8 mouse cellular contexts compared by ENCODE assay signal in the genomic region with DNA sequence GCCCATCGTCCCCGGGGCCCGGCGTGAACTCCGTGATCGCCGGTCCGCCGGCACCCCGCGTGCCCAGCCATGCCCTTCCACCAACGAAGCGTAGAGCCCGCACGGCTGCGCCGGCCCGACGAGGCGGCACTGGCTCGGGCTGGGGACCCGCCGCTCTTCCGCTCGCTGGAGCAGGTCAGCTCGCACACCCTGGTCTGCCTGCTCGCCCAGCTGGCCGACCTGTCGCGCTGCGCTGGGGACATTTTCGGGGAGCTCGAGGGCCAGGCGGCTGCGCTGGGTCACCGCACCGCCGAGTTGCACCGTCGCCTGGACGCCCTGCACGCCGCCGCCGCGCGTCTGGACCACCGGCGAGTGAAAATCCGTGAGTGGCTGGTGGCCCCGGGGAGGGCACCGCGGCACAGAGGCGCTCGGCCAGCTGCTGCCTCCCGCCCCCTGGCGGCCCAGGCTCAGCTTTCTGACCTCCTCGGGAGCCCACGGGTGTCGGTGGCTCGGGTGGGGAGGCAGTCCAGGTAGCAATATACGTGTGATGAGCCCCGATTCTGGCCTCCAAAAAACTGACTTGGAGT. TPM values are rescaled to one million over a fixed set of nuclear protein-coding genes. Genes with fewer than 3 reads are reported as not detected.
A peak's percentile ranks its signal among the peaks of the same experiment; 100 is the strongest.
DNase-seq lines count a peak whose midpoint lies in the region; ATAC-seq lines count a peak whose summit lies in the region.

A gene (plus strand): TSS at position 70 of the 566 bp plus-strand sequence.

- peak within 1 kb of the TSS; percentile 94 for H3K9ac ChIP-seq in hindbrain, embryonic 11.5 days (ENCODE audit: low read depth, low read length)

- H3K4me3 ChIP-seq in hindbrain, embryonic 11.5 days (ENCODE audit: low read depth, low read length), result peak within 1 kb of the TSS; percentile 82

- peak; percentile 85 for DNase-seq in MN1 (ENCODE audit: low spot score)
- peak; percentile 26 to 38 for DNase-seq in cerebellum, adult 18-20 months
- peak in 1 of 2 experiments; percentile 18 for DNase-seq in frontal cortex, adult 2 months (ENCODE audit: extremely low spot score in 1 of 2, low spot score in 1 of 2)
- DNase-seq in hindbrain, embryonic 11.5 days (ENCODE audit: low spot score), result peak; percentile 82
- peak; percentile 31 to 40 for DNase-seq in layer of hippocampus, postnatal 25 days (ENCODE audit: extremely low spot score in 1 of 2, low spot score in 1 of 2)
- peak; percentile 60 for DNase-seq in lung, postnatal 25 days (ENCODE audit: low spot score)
- peak; percentile 31 for DNase-seq in right cerebral cortex, postnatal 14 days
- DNase-seq in urinary bladder, postnatal 4 days (ENCODE audit: low spot score in 2 of 2), result peak; percentile 43 to 64

- peak within 1 kb of the TSS; percentile 94 for H3K4me2 ChIP-seq in hindbrain, embryonic 11.5 days (replicated peaks; ENCODE audit: low read depth, low read length)

- peaks cover 2% of the 10 kb centered on the region for H3K4me1 ChIP-seq in hindbrain, embryonic 11.5 days (replicated peaks; ENCODE audit: control insufficient read depth, insufficient read depth, low read length)

- H3K9me3 ChIP-seq in hindbrain, embryonic 11.5 days (ENCODE audit: control insufficient read depth, low read length), result no peaks in the 10 kb centered on the region

- H3K36me3 ChIP-seq in hindbrain, embryonic 11.5 days (ENCODE audit: control insufficient read depth, insufficient read depth, low read length), result no peaks in the 10 kb centered on the region

- H3K27ac ChIP-seq in hindbrain, embryonic 11.5 days (ENCODE audit: low read depth, low read length), result peak within 1 kb of the TSS; percentile 67

- ATAC-seq in hindbrain, embryonic 11.5 days (ENCODE audit: low FRiP score), result peak; percentile 89

- under 1% methylated on average over 51 of the region's 63 CpGs for WGBS in hindbrain, embryonic 11.5 days

- no peaks in the 10 kb centered on the region; the same call in 1 of the 2 replicates for H3K27me3 ChIP-seq in hindbrain, embryonic 11.5 days (ENCODE audit: control insufficient read depth, insufficient read depth, low read length)

RNA-seq across cellular contexts. Expression of the gene that starts here (rescaled TPM):
- polyA plus RNA-seq in frontal cortex, adult 2 months (2012; rRNA removed), result 13.0 and 13.5 TPM in 2 replicates
- polyA plus RNA-seq in hindbrain, embryonic 11.5 days (2014; fragmentation: Nextera tagmentation; extraction: Ambion mirVana), result 22.2 and 23.4 TPM in 2 replicates
- 10 to 100 TPM; 48.9 to 49.6 TPM for total RNA-seq in layer of hippocampus, postnatal 25 days (2021)
